Mouse (Mus musculus) lung, embryonic 15.5 days (tissue): ENCODE data around the gene Cdr2l. TPM values are rescaled to one million over a fixed set of nuclear protein-coding genes. Genes with fewer than 3 reads are reported as not detected.
A peak's percentile ranks its signal among the peaks of the same experiment; 100 is the strongest.

Experiments used
- ATAC-seq: fragments of 200-750 bp; cut with Nextera tagmentation; 2 replicates; pipeline ENCODE4 v1.8.0; 2017; ENCODE audit warnings: moderate number of reproducible peaks, borderline replicate concordance; ENCODE audit not compliant: low FRiP score, low TSS enrichment; ENCODE audit errors: extremely low read depth
- H3K27ac ChIP-seq: fragments of 300-500 bp; sonication (generic); 2 replicates; pipeline ENCODE4 v1.5.1; 2015; ENCODE audit warnings: moderate library complexity, mild to moderate bottlenecking, inconsistent platforms
- H3K27me3 ChIP-seq: fragments of 300-500 bp; sonication (generic); 2 replicates; pipeline ENCODE4 v1.6.1; 2015; ENCODE audit warnings: inconsistent platforms
- H3K36me3 ChIP-seq: fragments of 300-500 bp; sonication (generic); 2 replicates; pipeline ENCODE4 v1.6.1; 2015; ENCODE audit warnings: inconsistent platforms
- H3K4me1 ChIP-seq: fragments of 300-500 bp; sonication (generic); 2 replicates; pipeline ENCODE4 v1.6.1; 2015; ENCODE audit warnings: inconsistent platforms
- H3K4me2 ChIP-seq: fragments of 300-500 bp; sonication (generic); 2 replicates; pipeline ENCODE4 v1.6.1; 2015; ENCODE audit warnings: inconsistent platforms, mild to moderate bottlenecking, moderate library complexity
- H3K4me3 ChIP-seq: fragments of 300-500 bp; sonication (generic); 2 replicates; pipeline ENCODE4 v1.5.1; 2015; ENCODE audit warnings: mild to moderate bottlenecking, inconsistent platforms
- H3K9ac ChIP-seq: fragments of 300-500 bp; sonication (generic); 2 replicates; pipeline ENCODE4 v1.6.1; 2015; ENCODE audit warnings: inconsistent platforms
- H3K9me3 ChIP-seq: fragments of 300-500 bp; sonication (generic); 2 replicates; pipeline ENCODE4 v1.6.1; 2016; ENCODE audit warnings: inconsistent platforms
- WGBS: fragments of 180-500 bp; shearing (Covaris S2); methylation state at CpG from one replicate; pipeline ENCODE4 v1.1.7; 2015; 5-methylcytosine and 5-hydroxymethylcytosine counted together
- polyA plus RNA-seq: library from polyadenylated mRNA; unstranded; fragments of >200 nt; fragmentation: Nextera tagmentation; extraction: Ambion mirVana; gene quantifications from 2 replicates; pipeline ENCODE4 v1.2.1, GENCODE M21; 2015

Cdr2l gene
- 13.7 and 15.3 TPM in 2 replicates for polyA plus RNA-seq

- Histone ChIP-seq H3K4me2 (peak within 1 kb of the TSS; percentile 82), H3K36me3 (no peaks in the 10 kb centered on the region), H3K9me3 (no peaks in the 10 kb centered on the region), H3K27ac (peak within 1 kb of the TSS; percentile 84), H3K4me1 (peaks cover 36% of the 10 kb centered on the region), H3K9ac (peak within 1 kb of the TSS; percentile 82), H3K4me3 (peak within 1 kb of the TSS; percentile 82), H3K27me3 (no peaks in the 10 kb centered on the region)
- under 1% methylated on average over 73 of the region's 76 CpGs for WGBS
- peak; percentile 90 for ATAC-seq
These were observed at the start of gene Cdr2l for GRCm38 (mm10) chr11:115381743-115382539. TSS of gene Cdr2l (plus strand) at chr11:115381916.

GRCm38 (mm10) chr11:115334531-115334930 is 47.2 kb upstream of the Cdr2l start, which contains the start of gene Otop3:
TSS of gene Otop3 (plus strand) at chr11:115334731.
- no peaks in the 10 kb centered on the region for H3K36me3 ChIP-seq
- peaks cover 64% of the 10 kb centered on the region for H3K27me3 ChIP-seq
- no peak within 1 kb of the TSS for H3K27ac ChIP-seq
- no peaks in the 10 kb centered on the region for H3K9me3 ChIP-seq
- ATAC-seq = no peak
- no peak within 1 kb of the TSS for H3K4me3 ChIP-seq
- no peak within 1 kb of the TSS for H3K9ac ChIP-seq
- H3K4me2 ChIP-seq = peak within 1 kb of the TSS; percentile 9; the same call in 1 of the 2 replicates
- 1% methylated on average over 27 of the region's 29 CpGs for WGBS
- no peaks in the 10 kb centered on the region for H3K4me1 ChIP-seq

GRCm38 (mm10) chr11:115335223-115335622 is 46.5 kb upstream of the Cdr2l start:
- H3K27me3 ChIP-seq = peaks cover 58% of the 10 kb centered on the region

GRCm38 (mm10) chr11:115336115-115336514 is 45.6 kb upstream of the Cdr2l start:
- Histone ChIP-seq H3K36me3 (no peaks in the 10 kb centered on the region), H3K9me3 (no peaks in the 10 kb centered on the region), H3K4me1 (no peaks in the 10 kb centered on the region), H3K27ac (no peak overlapping the region), H3K4me2 (no peak overlapping the region), H3K4me3 (no peak overlapping the region), H3K9ac (no peak overlapping the region), H3K27me3 (peaks cover 57% of the 10 kb centered on the region)
- 17% methylated on average over 6 of the region's 6 CpGs for WGBS
- ATAC-seq = no peak

More at GRCm38 (mm10) chr11:115335223-115335622, 46.5 kb upstream of the Cdr2l start:
- no peaks in the 10 kb centered on the region for H3K9me3 ChIP-seq
- no peak overlapping the region for H3K4me3 ChIP-seq
- ATAC-seq = no peak
- H3K4me1 ChIP-seq = no peaks in the 10 kb centered on the region
- no peak overlapping the region for H3K9ac ChIP-seq
- no peak overlapping the region for H3K27ac ChIP-seq
- WGBS = 50% methylated on average over 12 of the region's 12 CpGs
- no peak overlapping the region for H3K4me2 ChIP-seq
- no peaks in the 10 kb centered on the region for H3K36me3 ChIP-seq

- Histone ChIP-seq H3K4me3 (no peak overlapping the region), H3K9me3 (no peaks in the 10 kb centered on the region), H3K4me1 (no peaks in the 10 kb centered on the region), H3K4me2 (no peak overlapping the region), H3K9ac (no peak overlapping the region), H3K36me3 (no peaks in the 10 kb centered on the region), H3K27me3 (peaks cover 55% of the 10 kb centered on the region), H3K27ac (no peak overlapping the region)
- no peak for ATAC-seq
- WGBS = 41% methylated on average over 3 of the region's 3 CpGs
These were observed 44.4 kb upstream of the Cdr2l start for GRCm38 (mm10) chr11:115337350-115337749.

- Histone ChIP-seq H3K4me3 (no peak overlapping the region), H3K4me2 (no peak overlapping the region), H3K36me3 (no peaks in the 10 kb centered on the region), H3K27ac (no peak overlapping the region), H3K27me3 (peaks cover 51% of the 10 kb centered on the region), H3K4me1 (no peaks in the 10 kb centered on the region), H3K9ac (no peak overlapping the region), H3K9me3 (no peaks in the 10 kb centered on the region)
- no peak for ATAC-seq
- WGBS = 52% methylated on average over 1 of the region's 1 CpGs
These were observed 43.9 kb upstream of the Cdr2l start for GRCm38 (mm10) chr11:115337826-115338225.

- WGBS = 49% methylated on average over 2 of the region's 2 CpGs
- Histone ChIP-seq H3K4me3 (no peak overlapping the region), H3K27ac (no peak overlapping the region), H3K4me1 (no peaks in the 10 kb centered on the region), H3K9ac (no peak overlapping the region), H3K36me3 (no peaks in the 10 kb centered on the region), H3K27me3 (peaks cover 41% of the 10 kb centered on the region), H3K4me2 (no peak overlapping the region), H3K9me3 (no peaks in the 10 kb centered on the region)
- no peak for ATAC-seq
These were observed 40.5 kb upstream of the Cdr2l start for GRCm38 (mm10) chr11:115341246-115341645.

GRCm38 (mm10) chr11:115341866-115342265 is 39.9 kb upstream of the Cdr2l start:
- no peak overlapping the region for H3K9ac ChIP-seq
- no peaks in the 10 kb centered on the region for H3K36me3 ChIP-seq
- H3K4me2 ChIP-seq = no peak overlapping the region
- H3K4me3 ChIP-seq = no peak overlapping the region
- no peak for ATAC-seq
- no peak overlapping the region for H3K27ac ChIP-seq
- no peaks in the 10 kb centered on the region for H3K9me3 ChIP-seq
- 62% methylated on average over 6 of the region's 6 CpGs for WGBS
- peaks cover 39% of the 10 kb centered on the region for H3K27me3 ChIP-seq
- H3K4me1 ChIP-seq = no peaks in the 10 kb centered on the region; the same call in 1 of the 2 replicates

- WGBS = 9% methylated on average over 12 of the region's 12 CpGs
- Histone ChIP-seq H3K4me2 (no peak overlapping the region), H3K9me3 (no peaks in the 10 kb centered on the region), H3K4me1 (no peaks in the 10 kb centered on the region; the same call in 1 of the 2 replicates), H3K4me3 (no peak overlapping the region), H3K27me3 (peaks cover 42% of the 10 kb centered on the region), H3K36me3 (no peaks in the 10 kb centered on the region), H3K27ac (no peak overlapping the region), H3K9ac (no peak overlapping the region)
- no peak for ATAC-seq
These were observed 36.7 kb upstream of the Cdr2l start for GRCm38 (mm10) chr11:115344967-115345366.

GRCm38 (mm10) chr11:115345515-115345914 is 36.2 kb upstream of the Cdr2l start:
- H3K4me3 ChIP-seq = no peak overlapping the region
- WGBS = 16% methylated on average over 6 of the region's 7 CpGs
- H3K27ac ChIP-seq = no peak overlapping the region
- H3K9me3 ChIP-seq = no peaks in the 10 kb centered on the region
- H3K4me2 ChIP-seq = no peak overlapping the region
- peaks cover 42% of the 10 kb centered on the region for H3K27me3 ChIP-seq
- no peaks in the 10 kb centered on the region for H3K36me3 ChIP-seq
- H3K9ac ChIP-seq = no peak overlapping the region
- no peak for ATAC-seq
- H3K4me1 ChIP-seq = no peaks in the 10 kb centered on the region; the same call in 1 of the 2 replicates

GRCm38 (mm10) chr11:115348681-115349248 is 33.0 kb upstream of the Cdr2l start:
- WGBS = 43% methylated on average over 17 of the region's 17 CpGs
- ATAC-seq = no peak
- Histone ChIP-seq H3K36me3 (no peaks in the 10 kb centered on the region), H3K4me3 (no peak overlapping the region), H3K27me3 (peaks cover 29% of the 10 kb centered on the region), H3K9ac (no peak overlapping the region), H3K27ac (no peak overlapping the region), H3K4me2 (no peak overlapping the region), H3K9me3 (no peaks in the 10 kb centered on the region), H3K4me1 (no peaks in the 10 kb centered on the region; the same call in 1 of the 2 replicates)

GRCm38 (mm10) chr11:115349976-115350375 is 31.7 kb upstream of the Cdr2l start:
- peaks cover 22% of the 10 kb centered on the region for H3K27me3 ChIP-seq
- ATAC-seq = no peak
- no peaks in the 10 kb centered on the region; the same call in 1 of the 2 replicates for H3K4me1 ChIP-seq
- no peak overlapping the region for H3K4me2 ChIP-seq
- no peak overlapping the region for H3K4me3 ChIP-seq
- 14% methylated on average over 4 of the region's 4 CpGs for WGBS
- no peaks in the 10 kb centered on the region for H3K9me3 ChIP-seq
- no peak overlapping the region for H3K27ac ChIP-seq
- no peaks in the 10 kb centered on the region for H3K36me3 ChIP-seq
- H3K9ac ChIP-seq = no peak overlapping the region
